Mouse (Mus musculus) liver, postnatal 0 days (tissue): ENCODE measurements around the gene Scp2.

Source experiments
- CTCF ChIP-seq: sonication (generic); IDR thresholded peaks from 2 replicates; pipeline ENCODE4 v1.5.1; 2016; ENCODE audit warnings: antibody characterized with exemption, low read depth
- EP300 ChIP-seq: IDR thresholded peaks from 2 replicates; pipeline ENCODE4 v1.6.1; 2016; ENCODE audit warnings: antibody characterized with exemption, low read depth, mild to moderate bottlenecking

- TF ChIP-seq CTCF (no peak), EP300 (no peak)
Measured at GRCm38 (mm10) chr4:107998641-107999332, 146.0 kb downstream of the Scp2 start.
